Mouse (Mus musculus) hindbrain, postnatal 0 days (tissue): ENCODE results near the gene Nt5c2. TPM values are rescaled to one million over a fixed set of nuclear protein-coding genes. Genes with fewer than 3 reads are reported as not detected.
"Not testable (repeated sequence)": the region's sequence is repeated elsewhere in the genome, so short reads cannot be mapped to it uniquely, and the experiment has no call there.

Experiments used
- ATAC-seq: fragments of 200-750 bp; cut with Nextera tagmentation; 2 replicates; pipeline ENCODE4 v1.8.0; 2017; ENCODE audit warnings: mild to moderate bottlenecking, moderate TSS enrichment, moderate library complexity
- DNase-seq: peaks from one replicate; pipeline ENCODE4 v3.0.0-alpha.2; 2015; ENCODE audit warnings: low spot score
- H3K27ac ChIP-seq: fragments of 300-500 bp; sonication (generic); 2 replicates; pipeline ENCODE4 v1.5.1; 2014; ENCODE audit warnings: mild to moderate bottlenecking
- H3K27me3 ChIP-seq: fragments of 300-500 bp; sonication (generic); 2 replicates; pipeline ENCODE4 v1.6.1; 2014; ENCODE audit warnings: low read length, mixed read lengths; ENCODE audit not compliant: insufficient read depth
- H3K36me3 ChIP-seq: fragments of 300-500 bp; sonication (generic); 2 replicates; pipeline ENCODE4 v1.6.1; 2014; ENCODE audit warnings: low read length, mixed read lengths; ENCODE audit not compliant: insufficient read depth
- H3K4me1 ChIP-seq: fragments of 300-500 bp; sonication (generic); 2 replicates; pipeline ENCODE4 v1.6.1; 2014; ENCODE audit warnings: antibody characterized with exemption, low read length, mixed read lengths; ENCODE audit not compliant: insufficient read depth
- H3K4me2 ChIP-seq: fragments of 300-500 bp; sonication (generic); 2 replicates; pipeline ENCODE4 v1.6.1; 2014; ENCODE audit warnings: low read depth, mild to moderate bottlenecking, low read length, moderate library complexity, mixed read lengths
- H3K4me3 ChIP-seq: fragments of 300-500 bp; sonication (generic); 2 replicates; pipeline ENCODE4 v1.5.1; 2014; ENCODE audit warnings: low read length
- H3K9ac ChIP-seq: fragments of 300-500 bp; sonication (generic); replicated peaks from 2 replicates; pipeline ENCODE4 v1.6.1; 2014; ENCODE audit warnings: mild to moderate bottlenecking, low read length, moderate library complexity, mixed read lengths
- H3K9me3 ChIP-seq: fragments of 300-500 bp; sonication (generic); 2 replicates; pipeline ENCODE4 v1.6.1; 2016; ENCODE audit warnings: low read length, mixed read lengths
- CTCF ChIP-seq: IDR thresholded peaks from 2 replicates; pipeline ENCODE4 v1.5.1; 2016; ENCODE audit warnings: antibody characterized with exemption, control low read depth, low read depth
- WGBS: fragments of 180-500 bp; shearing (Covaris S2); extraction: QIAGEN DNeasy Blood & Tissue Kit; methylation state at CpG from one replicate; pipeline ENCODE4 v1.1.7; 2014; 5-methylcytosine and 5-hydroxymethylcytosine counted together
- polyA plus RNA-seq: library from polyadenylated mRNA; unstranded; fragments of >200 nt; fragmentation: Nextera tagmentation; extraction: Ambion mirVana; gene quantifications from 2 replicates; pipeline ENCODE4 v1.2.1, GENCODE M21; 2015
- total RNA-seq: library from RNA; depleted of rRNA; stranded (reverse); fragments of >200 nt; gene quantifications from 2 replicates; pipeline ENCODE4 v1.2.3, GENCODE M21; 2014

Nt5c2 gene
- total and polyA plus RNA-seq, 2 experiments from 2014 or later: 43.4 to 79.8 TPM

GRCm38 (mm10) chr19:46984726-46985622 is 30.0 kb downstream of the Nt5c2 start:
- no peak overlapping the region for H3K4me3 ChIP-seq
- 84% methylated on average over 13 of the region's 13 CpGs for WGBS

GRCm38 (mm10) chr19:46983966-46984380 is 31.0 kb downstream of the Nt5c2 start:
- TF ChIP-seq CTCF: no peak
- H3K27ac ChIP-seq: no peak overlapping the region
- H3K4me3 ChIP-seq: no peak overlapping the region
- H3K9ac ChIP-seq: no peak overlapping the region
- WGBS: 54% methylated on average over 11 of the region's 11 CpGs
- H3K4me1 ChIP-seq: peaks cover 4% of the 10 kb centered on the region; the same call in 1 of the 2 replicates
- ATAC-seq (no peak), DNase-seq (no peak)
- no peak overlapping the region for H3K4me2 ChIP-seq
- no peaks in the 10 kb centered on the region for H3K9me3 ChIP-seq
- no peaks in the 10 kb centered on the region for H3K36me3 ChIP-seq
- H3K27me3 ChIP-seq: no peaks in the 10 kb centered on the region

More at GRCm38 (mm10) chr19:46984726-46985622, 30.0 kb downstream of the Nt5c2 start:
- ATAC-seq: no peak
- Histone ChIP-seq H3K9me3 (no peaks in the 10 kb centered on the region), H3K36me3 (no peaks in the 10 kb centered on the region), H3K27me3 (no peaks in the 10 kb centered on the region), H3K4me1 (peaks cover 4% of the 10 kb centered on the region; the same call in 1 of the 2 replicates), H3K4me2 (no peak overlapping the region), H3K9ac (no peak overlapping the region), H3K27ac (no peak overlapping the region)
- DNase-seq: no peak
- no peak for TF ChIP-seq CTCF

- no peaks in the 10 kb centered on the region for H3K27me3 ChIP-seq
- no peak overlapping the region for H3K4me2 ChIP-seq
- H3K4me1 ChIP-seq: peaks cover 4% of the 10 kb centered on the region; the same call in 1 of the 2 replicates
- no peaks in the 10 kb centered on the region for H3K9me3 ChIP-seq
- 53% methylated on average over 14 of the region's 14 CpGs for WGBS
- DNase-seq (no peak), ATAC-seq (no peak)
- no peak overlapping the region for H3K27ac ChIP-seq
- no peak for TF ChIP-seq CTCF
- H3K4me3 ChIP-seq: no peak overlapping the region
- no peak overlapping the region for H3K9ac ChIP-seq
- no peaks in the 10 kb centered on the region for H3K36me3 ChIP-seq
Observed at GRCm38 (mm10) chr19:46983352-46983965, 31.5 kb downstream of the Nt5c2 start.

GRCm38 (mm10) chr19:46981462-46981861 is 33.5 kb downstream of the Nt5c2 start:
- Histone ChIP-seq H3K4me2 (no peak overlapping the region), H3K9ac (no peak overlapping the region), H3K27ac (no peak overlapping the region), H3K4me1 (no peaks in the 10 kb centered on the region), H3K4me3 (no peak overlapping the region), H3K27me3 (no peaks in the 10 kb centered on the region), H3K36me3 (no peaks in the 10 kb centered on the region), H3K9me3 (no peaks in the 10 kb centered on the region)
- DNase-seq: no peak
- no peak for ATAC-seq
- no peak for TF ChIP-seq CTCF
- 45% methylated on average over 6 of the region's 6 CpGs for WGBS

GRCm38 (mm10) chr19:46979781-46980105 is 35.2 kb downstream of the Nt5c2 start:
- Histone ChIP-seq H3K27me3 (no peaks in the 10 kb centered on the region), H3K27ac (no peak overlapping the region), H3K9ac (no peak overlapping the region), H3K36me3 (no peaks in the 10 kb centered on the region), H3K4me1 (no peaks in the 10 kb centered on the region), H3K4me2 (no peak overlapping the region), H3K4me3 (no peak overlapping the region), H3K9me3 (no peaks in the 10 kb centered on the region)
- DNase-seq: no peak
- ATAC-seq: no peak
- no peak for TF ChIP-seq CTCF
- 62% methylated on average over 3 of the region's 3 CpGs for WGBS

GRCm38 (mm10) chr19:46978920-46979780 is 35.8 kb downstream of the Nt5c2 start:
- Histone ChIP-seq H3K27ac (no peak overlapping the region), H3K27me3 (no peaks in the 10 kb centered on the region), H3K36me3 (no peaks in the 10 kb centered on the region), H3K9ac (no peak overlapping the region), H3K4me2 (no peak overlapping the region), H3K9me3 (no peaks in the 10 kb centered on the region), H3K4me1 (no peaks in the 10 kb centered on the region), H3K4me3 (no peak overlapping the region)
- TF ChIP-seq CTCF: no peak
- 84% methylated on average over 17 of the region's 17 CpGs for WGBS
- DNase-seq (no peak), ATAC-seq (no peak)

GRCm38 (mm10) chr19:46978069-46978468 is 36.9 kb downstream of the Nt5c2 start:
- H3K9me3 ChIP-seq, DNase-seq, H3K27me3 ChIP-seq, H3K36me3 ChIP-seq, H3K4me2 ChIP-seq, H3K4me3 ChIP-seq, H3K9ac ChIP-seq, H3K4me1 ChIP-seq, H3K27ac ChIP-seq, ATAC-seq: not testable (repeated sequence)
- 96% methylated on average over 3 of the region's 3 CpGs for WGBS
